Mouse (Mus musculus) neural tube, embryonic 11.5 days (tissue): ENCODE results near the gene Supv3l1. TPM values are rescaled to one million over a fixed set of nuclear protein-coding genes. Genes with fewer than 3 reads are reported as not detected.
A peak's percentile ranks its signal among the peaks of the same experiment; 100 is the strongest.

Experiments
- ATAC-seq: fragments of 200-750 bp; cut with Nextera tagmentation; 2 replicates; pipeline ENCODE4 v1.8.0; 2017; ENCODE audit warnings: moderate number of reproducible peaks, mild to moderate bottlenecking, moderate TSS enrichment, moderate library complexity; ENCODE audit not compliant: insufficient read depth, low FRiP score, low TSS enrichment
- DNase-seq: peaks from one replicate; pipeline ENCODE4 v3.0.0-alpha.2; 2015; ENCODE audit warnings: low spot score
- H3K27ac ChIP-seq: fragments of 300-500 bp; sonication (generic); 2 replicates; pipeline ENCODE4 v1.5.1; 2014; ENCODE audit warnings: low read depth, mild to moderate bottlenecking, low read length
- H3K27me3 ChIP-seq: fragments of 300-500 bp; sonication (generic); 2 replicates; pipeline ENCODE4 v1.6.1; 2014; ENCODE audit warnings: mild to moderate bottlenecking, low read length, mixed read lengths; ENCODE audit not compliant: control insufficient read depth, insufficient read depth
- H3K36me3 ChIP-seq: fragments of 300-500 bp; sonication (generic); 2 replicates; pipeline ENCODE4 v1.6.1; 2014; ENCODE audit warnings: mild to moderate bottlenecking, low read length, moderate library complexity, mixed read lengths; ENCODE audit not compliant: control insufficient read depth, insufficient read depth
- H3K4me1 ChIP-seq: fragments of 300-500 bp; sonication (generic); 2 replicates; pipeline ENCODE4 v1.6.1; 2014; ENCODE audit warnings: low read length, mixed read lengths; ENCODE audit not compliant: control insufficient read depth, insufficient read depth
- H3K4me2 ChIP-seq: fragments of 300-500 bp; sonication (generic); 2 replicates; pipeline ENCODE4 v1.6.1; 2014; ENCODE audit warnings: low read depth, mild to moderate bottlenecking, moderate library complexity
- H3K4me3 ChIP-seq: fragments of 300-500 bp; sonication (generic); 2 replicates; pipeline ENCODE4 v1.5.1; 2014; ENCODE audit warnings: low read depth, low read length
- H3K9ac ChIP-seq: fragments of 300-500 bp; sonication (generic); 2 replicates; pipeline ENCODE4 v1.6.1; 2014; ENCODE audit warnings: mild to moderate bottlenecking, low read length
- H3K9me3 ChIP-seq: fragments of 300-500 bp; sonication (generic); 2 replicates; pipeline ENCODE4 v1.6.1; 2016; ENCODE audit warnings: low read length; ENCODE audit not compliant: control insufficient read depth
- WGBS: fragments of 180-500 bp; shearing (Covaris S2); extraction: QIAGEN DNeasy Blood & Tissue Kit; methylation state at CpG from one replicate; pipeline ENCODE4 v1.1.7; 2014; 5-methylcytosine and 5-hydroxymethylcytosine counted together
- polyA plus RNA-seq: library from polyadenylated mRNA; unstranded; fragments of >200 nt; fragmentation: Nextera tagmentation; extraction: Ambion mirVana; gene quantifications from 2 replicates; pipeline ENCODE4 v1.2.1, GENCODE M21; 2014

The Supv3l1 gene
- polyA plus RNA-seq, 1 experiment from 2014 or later = 28.4 TPM

DNA sequence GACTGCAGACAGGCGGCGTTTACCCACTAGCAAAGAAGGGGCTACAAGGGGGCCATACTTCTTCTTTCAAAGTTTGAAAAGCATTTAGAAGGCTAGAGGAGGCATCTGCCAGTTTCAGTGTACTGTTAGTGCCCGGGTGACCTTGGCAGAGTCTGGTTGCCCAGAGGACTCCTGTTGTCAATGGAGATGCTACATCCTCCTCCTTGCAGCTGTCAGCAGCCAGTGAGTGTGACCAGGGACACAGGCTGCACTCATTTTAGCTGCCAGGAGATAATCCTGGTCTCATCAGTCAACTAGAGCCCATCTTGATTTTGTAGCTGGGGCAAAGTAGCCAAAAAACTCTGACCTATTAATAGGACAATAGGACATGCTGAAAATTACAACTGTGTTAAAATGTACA is 28.4 kb downstream of the Supv3l1 start:
- WGBS = 87% methylated on average over 3 of the region's 3 CpGs
- no peaks in the 10 kb centered on the region for H3K27me3 ChIP-seq
- no peak overlapping the region for H3K4me2 ChIP-seq
- no peak overlapping the region for H3K4me3 ChIP-seq
- no peak for ATAC-seq
- no peaks in the 10 kb centered on the region for H3K36me3 ChIP-seq
- H3K27ac ChIP-seq = no peak overlapping the region
- DNase-seq = no peak
- no peak overlapping the region for H3K9ac ChIP-seq
- no peaks in the 10 kb centered on the region for H3K9me3 ChIP-seq
- H3K4me1 ChIP-seq = no peaks in the 10 kb centered on the region

DNA sequence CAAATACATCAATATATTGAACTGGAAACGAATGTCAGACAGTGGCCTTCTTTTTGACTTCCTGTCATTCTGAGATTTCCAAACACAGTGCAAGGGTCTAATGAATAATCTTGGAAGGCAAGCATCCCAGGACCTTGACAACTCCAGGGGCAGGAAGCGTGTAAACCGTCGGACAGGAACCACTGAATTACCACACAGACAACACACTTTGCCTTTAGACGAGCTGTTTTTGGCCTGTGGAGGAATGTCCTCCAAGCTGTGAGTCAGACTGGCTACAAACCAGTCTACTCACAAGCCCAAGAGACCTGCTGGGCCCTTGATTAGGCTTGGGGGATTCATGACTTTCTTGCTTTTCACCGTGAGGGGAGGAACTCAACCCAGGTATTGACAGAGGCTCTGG is 29.1 kb downstream of the Supv3l1 start:
- no peaks in the 10 kb centered on the region for H3K27me3 ChIP-seq
- H3K27ac ChIP-seq = no peak overlapping the region
- H3K36me3 ChIP-seq = no peaks in the 10 kb centered on the region
- no peak overlapping the region for H3K4me3 ChIP-seq
- no peaks in the 10 kb centered on the region for H3K4me1 ChIP-seq
- ATAC-seq (no peak), DNase-seq (no peak)
- WGBS = 74% methylated on average over 6 of the region's 6 CpGs
- H3K9me3 ChIP-seq = no peaks in the 10 kb centered on the region
- H3K4me2 ChIP-seq = no peak overlapping the region
- no peak overlapping the region for H3K9ac ChIP-seq

DNA sequence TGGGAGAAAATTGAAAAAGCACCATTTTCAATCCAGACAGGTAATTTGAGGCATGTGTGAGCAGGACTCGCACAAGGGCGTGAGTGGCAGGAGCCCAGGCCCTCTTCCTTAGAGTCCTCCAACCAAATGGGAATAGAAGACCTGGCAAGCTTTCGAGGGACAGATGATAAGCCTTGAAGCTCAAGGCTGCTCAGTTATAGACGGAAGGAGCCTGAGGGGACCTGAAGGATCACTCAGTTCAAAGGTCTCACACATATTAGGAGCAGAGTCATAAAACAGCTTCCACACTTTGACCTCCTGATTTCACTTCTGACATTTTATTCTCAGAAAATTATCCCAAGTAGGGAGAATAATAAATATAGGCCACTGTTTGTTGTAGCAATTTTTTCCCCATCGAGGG is 30.1 kb downstream of the Supv3l1 start:
- Histone ChIP-seq H3K27ac (no peak overlapping the region), H3K36me3 (no peaks in the 10 kb centered on the region), H3K9ac (no peak overlapping the region), H3K4me3 (no peak overlapping the region), H3K9me3 (no peaks in the 10 kb centered on the region), H3K27me3 (no peaks in the 10 kb centered on the region), H3K4me1 (no peaks in the 10 kb centered on the region), H3K4me2 (no peak overlapping the region)
- ATAC-seq = no peak
- DNase-seq = no peak
- 83% methylated on average over 5 of the region's 5 CpGs for WGBS

DNA sequence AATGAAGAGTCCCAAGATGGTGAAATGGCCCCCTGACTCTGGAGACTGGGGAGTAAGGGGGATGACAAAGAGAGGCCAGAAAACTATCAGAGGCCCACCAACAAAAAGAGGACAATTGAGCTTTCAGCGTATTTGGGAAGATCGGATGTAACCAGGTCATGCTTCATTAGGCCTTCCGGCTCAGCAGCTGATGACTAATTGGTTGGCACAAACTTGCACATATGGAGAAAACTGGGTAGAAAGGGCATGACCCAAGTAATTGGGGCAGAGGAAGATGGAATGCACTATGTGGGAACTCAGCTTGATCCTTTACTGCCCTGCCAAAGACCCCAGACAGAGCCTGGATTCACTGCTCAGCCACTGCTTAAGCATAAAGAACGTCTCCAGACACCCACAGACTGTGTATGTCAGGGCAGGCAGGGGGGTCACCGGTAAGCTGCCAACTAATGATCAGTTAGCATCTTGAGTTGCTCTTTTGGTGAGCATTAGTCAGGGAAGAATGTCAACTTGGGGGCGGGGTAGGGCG is 30.6 kb downstream of the Supv3l1 start:
- 57% methylated on average over 7 of the region's 7 CpGs for WGBS
- Histone ChIP-seq H3K4me3 (no peak overlapping the region), H3K9ac (no peak overlapping the region), H3K27me3 (no peaks in the 10 kb centered on the region), H3K4me2 (no peak overlapping the region), H3K9me3 (no peaks in the 10 kb centered on the region), H3K4me1 (no peaks in the 10 kb centered on the region), H3K36me3 (no peaks in the 10 kb centered on the region), H3K27ac (no peak overlapping the region)
- ATAC-seq (no peak), DNase-seq (no peak)

DNA sequence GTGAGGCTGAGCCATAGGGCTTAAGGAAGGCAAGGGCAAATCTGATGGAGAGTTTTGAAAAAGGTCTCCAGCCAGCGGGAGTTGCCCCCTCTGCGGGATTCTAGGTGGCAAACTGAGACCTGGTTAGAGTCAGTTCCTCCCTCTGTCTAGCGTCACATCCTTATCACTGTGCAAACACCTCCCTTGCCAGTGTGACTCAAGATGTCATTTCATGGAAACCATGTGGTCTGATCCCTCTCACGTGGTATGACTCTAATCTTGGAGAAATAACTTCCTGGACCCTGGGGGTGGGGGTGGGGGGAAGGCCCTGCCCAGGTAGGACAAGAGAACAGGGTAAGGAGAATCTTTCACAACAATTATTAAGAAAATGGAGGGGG is 35.9 kb downstream of the Supv3l1 start:
- no peak for ATAC-seq
- Histone ChIP-seq H3K9ac (no peak overlapping the region), H3K9me3 (no peaks in the 10 kb centered on the region), H3K27me3 (no peaks in the 10 kb centered on the region), H3K4me3 (no peak overlapping the region), H3K27ac (no peak overlapping the region), H3K4me1 (no peaks in the 10 kb centered on the region), H3K36me3 (no peaks in the 10 kb centered on the region), H3K4me2 (no peak overlapping the region)
- WGBS = 49% methylated on average over 4 of the region's 4 CpGs
- DNase-seq = no peak

DNA sequence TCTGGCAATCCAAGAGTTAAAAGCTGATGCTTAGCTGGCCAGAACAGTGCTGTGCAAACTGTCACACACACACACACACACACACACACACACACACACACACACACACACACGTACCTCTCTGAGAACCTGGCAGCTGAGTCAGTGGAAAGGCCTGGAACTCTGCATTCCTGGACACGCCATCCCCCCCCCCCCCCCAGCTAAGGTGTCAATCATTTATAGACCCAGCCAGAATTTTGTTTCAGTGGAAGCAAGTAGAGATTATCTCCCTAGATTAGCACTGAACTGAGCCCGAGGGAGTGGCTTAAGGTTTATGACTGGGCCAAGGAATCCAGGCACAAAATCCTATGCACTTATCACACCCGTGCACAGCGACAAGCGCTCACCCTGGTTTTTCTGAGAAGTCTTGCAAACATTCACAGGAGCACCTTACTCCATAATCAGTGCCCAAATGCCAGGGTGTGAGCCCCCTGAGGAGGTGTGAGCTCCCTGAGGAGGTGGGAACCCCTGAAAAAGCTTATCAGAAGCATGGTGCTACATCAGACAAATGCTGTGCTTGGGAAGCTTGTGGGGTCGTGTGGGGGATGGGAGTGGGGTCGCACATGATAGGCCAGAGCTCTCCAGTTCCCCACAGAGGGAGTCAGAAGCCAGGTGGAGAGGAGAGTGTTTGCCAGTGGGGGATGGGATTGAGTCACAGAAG is 36.5 kb downstream of the Supv3l1 start:
- Histone ChIP-seq H3K4me1 (no peaks in the 10 kb centered on the region), H3K27me3 (no peaks in the 10 kb centered on the region), H3K9ac (no peak overlapping the region), H3K36me3 (no peaks in the 10 kb centered on the region), H3K4me2 (no peak overlapping the region), H3K9me3 (no peaks in the 10 kb centered on the region), H3K27ac (no peak overlapping the region), H3K4me3 (no peak overlapping the region)
- DNase-seq (no peak), ATAC-seq (no peak)
- WGBS = 41% methylated on average over 8 of the region's 8 CpGs

DNA sequence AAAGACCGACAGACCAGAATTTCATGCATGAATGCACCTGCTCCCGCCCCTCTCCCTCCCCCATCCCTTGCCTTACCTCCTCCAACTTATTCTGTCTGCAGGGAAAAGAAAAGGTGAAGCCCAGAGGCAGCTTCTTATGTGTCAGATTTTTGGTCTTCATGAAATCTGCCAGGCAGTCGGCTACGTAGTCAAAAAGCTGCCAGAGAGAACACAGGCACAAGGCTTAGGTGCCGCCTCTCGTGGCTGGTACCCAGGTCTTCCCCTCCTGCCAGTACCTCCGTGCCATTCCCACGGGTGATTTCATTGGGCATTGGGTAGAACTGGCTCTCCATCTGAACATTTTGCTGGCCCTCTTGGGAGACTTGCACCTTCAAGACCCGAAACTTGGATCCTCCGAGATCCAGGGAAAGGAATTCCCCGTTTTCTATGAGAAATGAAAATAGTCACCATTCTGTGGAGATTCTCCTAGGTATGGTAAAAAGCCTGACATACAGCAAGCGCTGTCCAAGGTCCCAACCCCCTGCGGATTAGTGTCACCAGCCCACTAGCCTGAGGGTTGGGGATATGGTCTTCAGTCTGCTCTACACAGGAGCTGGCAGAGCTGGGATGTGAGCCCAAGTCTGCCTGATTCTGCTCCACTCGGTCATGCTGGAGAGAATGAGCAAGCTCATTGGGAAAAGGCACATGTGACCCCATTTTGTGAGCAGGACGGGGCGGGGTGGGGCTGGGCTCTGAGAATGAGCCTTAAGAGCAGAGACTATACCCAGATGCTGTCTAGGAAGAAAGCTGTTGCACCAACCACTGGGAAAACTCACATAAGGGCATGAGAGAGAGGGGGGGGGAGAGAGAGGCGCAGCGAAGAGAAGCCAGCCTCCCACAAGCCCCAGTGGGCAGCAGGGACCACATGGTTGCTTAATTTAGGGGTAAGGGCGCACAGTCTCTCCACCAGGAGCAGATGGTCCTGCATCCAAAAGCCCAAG is 37.8 kb downstream of the Supv3l1 start:
- H3K27me3 ChIP-seq = no peaks in the 10 kb centered on the region
- no peak overlapping the region for H3K4me2 ChIP-seq
- no peak overlapping the region for H3K27ac ChIP-seq
- ATAC-seq = no peak
- H3K4me1 ChIP-seq = no peaks in the 10 kb centered on the region
- no peak overlapping the region for H3K4me3 ChIP-seq
- 72% methylated on average over 19 of the region's 19 CpGs for WGBS
- H3K36me3 ChIP-seq = no peaks in the 10 kb centered on the region
- H3K9ac ChIP-seq = no peak overlapping the region
- H3K9me3 ChIP-seq = no peaks in the 10 kb centered on the region
- no peak for DNase-seq

DNA sequence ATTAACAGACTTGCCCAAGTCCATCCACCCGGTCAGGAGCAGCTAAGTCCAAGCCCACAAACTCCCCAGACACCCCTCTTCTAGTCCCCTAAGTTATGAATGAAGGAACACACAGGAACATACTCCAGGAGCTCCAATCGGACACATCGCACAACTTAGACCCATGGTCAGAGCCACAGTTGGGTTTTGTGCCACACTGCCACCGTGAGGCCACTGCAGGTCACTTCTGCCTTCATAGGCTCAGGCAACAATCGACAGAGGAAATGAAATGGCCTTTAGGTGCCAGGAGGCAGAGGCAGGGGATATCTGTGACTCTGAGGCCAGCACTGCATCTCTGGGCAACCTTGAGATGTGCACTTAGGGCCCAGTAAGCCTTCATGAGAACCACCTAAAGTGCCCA is 38.6 kb downstream of the Supv3l1 start:
- 14% methylated on average over 5 of the region's 5 CpGs for WGBS
- Histone ChIP-seq H3K27me3 (no peaks in the 10 kb centered on the region), H3K4me2 (no peak overlapping the region), H3K27ac (no peak overlapping the region), H3K9me3 (no peaks in the 10 kb centered on the region), H3K4me1 (no peaks in the 10 kb centered on the region), H3K9ac (no peak overlapping the region), H3K36me3 (no peaks in the 10 kb centered on the region), H3K4me3 (no peak overlapping the region)
- DNase-seq (peak; percentile 72), ATAC-seq (no peak)
